Mouse (Mus musculus) hindbrain, embryonic 12.5 days (tissue): ENCODE results near the gene Esf1. TPM values are rescaled to one million over a fixed set of nuclear protein-coding genes. Genes with fewer than 3 reads are reported as not detected.
"Not testable (repeated sequence)": the region's sequence is repeated elsewhere in the genome, so short reads cannot be mapped to it uniquely, and the experiment has no call there.

Source experiments
- ATAC-seq: fragments of 200-750 bp; cut with Nextera tagmentation; 2 replicates; pipeline ENCODE4 v1.8.0; 2017; ENCODE audit warnings: moderate TSS enrichment; ENCODE audit not compliant: low FRiP score
- H3K27ac ChIP-seq: fragments of 300-500 bp; sonication (generic); 2 replicates; pipeline ENCODE4 v1.5.1; 2016; ENCODE audit warnings: mild to moderate bottlenecking
- H3K27me3 ChIP-seq: fragments of 300-500 bp; sonication (generic); 2 replicates; pipeline ENCODE4 v1.6.1; 2016; ENCODE audit warnings: mild to moderate bottlenecking
- H3K36me3 ChIP-seq: fragments of 300-500 bp; sonication (generic); 2 replicates; pipeline ENCODE4 v1.6.1; 2016; ENCODE audit warnings: mild to moderate bottlenecking
- H3K4me1 ChIP-seq: fragments of 300-500 bp; sonication (generic); 2 replicates; pipeline ENCODE4 v1.6.1; 2016
- H3K4me2 ChIP-seq: fragments of 300-500 bp; sonication (generic); replicated peaks from 2 replicates; pipeline ENCODE4 v1.6.1; 2016; ENCODE audit warnings: mild to moderate bottlenecking
- H3K4me3 ChIP-seq: fragments of 300-500 bp; sonication (generic); 2 replicates; pipeline ENCODE4 v1.5.1; 2016; ENCODE audit warnings: mild to moderate bottlenecking
- H3K9ac ChIP-seq: fragments of 300-500 bp; sonication (generic); 2 replicates; pipeline ENCODE4 v1.6.1; 2016; ENCODE audit warnings: mild to moderate bottlenecking, moderate library complexity
- H3K9me3 ChIP-seq: fragments of 300-500 bp; sonication (generic); replicated peaks from 2 replicates; pipeline ENCODE4 v1.6.1; 2016; ENCODE audit warnings: mild to moderate bottlenecking
- WGBS: fragments of 180-500 bp; shearing (Covaris S2); methylation state at CpG from one replicate; pipeline ENCODE4 v1.1.7; 2016; 5-methylcytosine and 5-hydroxymethylcytosine counted together
- polyA plus RNA-seq: library from polyadenylated mRNA; unstranded; fragments of >200 nt; fragmentation: Nextera tagmentation; extraction: Ambion mirVana; gene quantifications from 2 replicates; pipeline ENCODE4 v1.2.1, GENCODE M21; 2016

The Esf1 gene
- polyA plus RNA-seq, 1 experiment from 2014 or later: 27.7 TPM

- H3K9ac ChIP-seq, H3K4me3 ChIP-seq, H3K4me1 ChIP-seq, H3K27ac ChIP-seq, ATAC-seq, H3K9me3 ChIP-seq, H3K4me2 ChIP-seq, H3K27me3 ChIP-seq: not testable (repeated sequence)
- 94% methylated on average over 4 of the region's 4 CpGs for WGBS
- H3K36me3 ChIP-seq: peaks cover 26% of the 10 kb centered on the region
Observed at GRCm38 (mm10) chr2:140151743-140152142, 18.6 kb downstream of the Esf1 start, which contains the start of gene Gm17374. TSS of gene Gm17374 (plus strand) at chr2:140152043.

GRCm38 (mm10) chr2:140125516-140125915 is 44.8 kb downstream of the Esf1 start:
- H3K4me3 ChIP-seq: no peak overlapping the region
- no peaks in the 10 kb centered on the region for H3K27me3 ChIP-seq
- H3K9ac ChIP-seq: no peak overlapping the region
- 95% methylated on average over 2 of the region's 2 CpGs for WGBS
- no peak overlapping the region for H3K4me2 ChIP-seq
- no peaks in the 10 kb centered on the region for H3K4me1 ChIP-seq
- no peak for ATAC-seq
- H3K36me3 ChIP-seq: peaks cover 51% of the 10 kb centered on the region
- H3K27ac ChIP-seq: no peak overlapping the region
- H3K9me3 ChIP-seq: no peaks in the 10 kb centered on the region

- H3K27me3 ChIP-seq: no peaks in the 10 kb centered on the region
- 92% methylated on average over 8 of the region's 8 CpGs for WGBS
- no peak overlapping the region for H3K9ac ChIP-seq
- no peak overlapping the region for H3K4me2 ChIP-seq
- no peaks in the 10 kb centered on the region for H3K9me3 ChIP-seq
- no peaks in the 10 kb centered on the region for H3K36me3 ChIP-seq
- no peak for ATAC-seq
- no peak overlapping the region for H3K27ac ChIP-seq
- no peaks in the 10 kb centered on the region for H3K4me1 ChIP-seq
- H3K4me3 ChIP-seq: no peak overlapping the region
Observed at GRCm38 (mm10) chr2:140113851-140114250, 56.5 kb downstream of the Esf1 start.

GRCm38 (mm10) chr2:140108945-140109344 is 61.4 kb downstream of the Esf1 start:
- Histone ChIP-seq H3K9ac (no peak overlapping the region), H3K36me3 (no peaks in the 10 kb centered on the region), H3K27me3 (no peaks in the 10 kb centered on the region), H3K27ac (no peak overlapping the region), H3K4me3 (no peak overlapping the region), H3K4me1 (no peaks in the 10 kb centered on the region), H3K4me2 (no peak overlapping the region), H3K9me3 (no peaks in the 10 kb centered on the region)
- no peak for ATAC-seq
- 40% methylated on average over 1 of the region's 1 CpGs for WGBS

- no peaks in the 10 kb centered on the region for H3K36me3 ChIP-seq
- no peak overlapping the region for H3K9ac ChIP-seq
- H3K4me2 ChIP-seq: no peak overlapping the region
- no peaks in the 10 kb centered on the region for H3K27me3 ChIP-seq
- WGBS: 92% methylated on average over 4 of the region's 4 CpGs
- H3K9me3 ChIP-seq: no peaks in the 10 kb centered on the region
- H3K4me1 ChIP-seq: no peaks in the 10 kb centered on the region
- ATAC-seq: no peak
- H3K27ac ChIP-seq: no peak overlapping the region
- H3K4me3 ChIP-seq: no peak overlapping the region
Observed at GRCm38 (mm10) chr2:140107641-140108040, 62.7 kb downstream of the Esf1 start.

- Histone ChIP-seq H3K9me3 (no peaks in the 10 kb centered on the region), H3K36me3 (no peaks in the 10 kb centered on the region), H3K4me3 (no peak overlapping the region), H3K4me1 (no peaks in the 10 kb centered on the region), H3K9ac (no peak overlapping the region), H3K27ac (no peak overlapping the region), H3K27me3 (no peaks in the 10 kb centered on the region), H3K4me2 (no peak overlapping the region)
- no peak for ATAC-seq
- WGBS: 70% methylated on average over 3 of the region's 3 CpGs
Observed at GRCm38 (mm10) chr2:140104951-140105350, 65.4 kb downstream of the Esf1 start.

- 84% methylated on average over 3 of the region's 3 CpGs for WGBS
- ATAC-seq: no peak
Observed at GRCm38 (mm10) chr2:140100551-140101474, 69.6 kb downstream of the Esf1 start.

GRCm38 (mm10) chr2:140099971-140100370 is 70.4 kb downstream of the Esf1 start:
- no peaks in the 10 kb centered on the region for H3K9me3 ChIP-seq
- 92% methylated on average over 3 of the region's 3 CpGs for WGBS
- H3K4me1 ChIP-seq: no peaks in the 10 kb centered on the region
- H3K9ac ChIP-seq: no peak overlapping the region
- no peak overlapping the region for H3K27ac ChIP-seq
- H3K27me3 ChIP-seq: no peaks in the 10 kb centered on the region
- H3K4me2 ChIP-seq: no peak overlapping the region
- no peak overlapping the region for H3K4me3 ChIP-seq
- no peaks in the 10 kb centered on the region for H3K36me3 ChIP-seq
- no peak for ATAC-seq

More at GRCm38 (mm10) chr2:140100551-140101474, 69.6 kb downstream of the Esf1 start:
- Histone ChIP-seq H3K9me3 (no peaks in the 10 kb centered on the region), H3K4me3 (no peak overlapping the region), H3K36me3 (no peaks in the 10 kb centered on the region), H3K27ac (no peak overlapping the region), H3K4me1 (no peaks in the 10 kb centered on the region), H3K9ac (no peak overlapping the region), H3K27me3 (no peaks in the 10 kb centered on the region), H3K4me2 (no peak overlapping the region)

- Histone ChIP-seq H3K36me3 (no peaks in the 10 kb centered on the region), H3K27ac (no peak overlapping the region), H3K4me2 (no peak overlapping the region), H3K4me1 (no peaks in the 10 kb centered on the region), H3K9me3 (no peaks in the 10 kb centered on the region), H3K9ac (no peak overlapping the region), H3K4me3 (no peak overlapping the region), H3K27me3 (no peaks in the 10 kb centered on the region)
- peak; percentile 40; the same call in 1 of the 2 replicates for ATAC-seq
- 83% methylated on average over 3 of the region's 3 CpGs for WGBS
Observed at GRCm38 (mm10) chr2:140097131-140097591, 73.2 kb downstream of the Esf1 start.

GRCm38 (mm10) chr2:140096034-140096433 is 74.3 kb downstream of the Esf1 start:
- no peaks in the 10 kb centered on the region for H3K36me3 ChIP-seq
- H3K4me3 ChIP-seq: no peak overlapping the region
- no peak overlapping the region for H3K9ac ChIP-seq
- no peak overlapping the region for H3K4me2 ChIP-seq
- WGBS: 90% methylated on average over 5 of the region's 5 CpGs
- no peaks in the 10 kb centered on the region for H3K27me3 ChIP-seq
- H3K4me1 ChIP-seq: no peaks in the 10 kb centered on the region
- no peak for ATAC-seq
- H3K27ac ChIP-seq: no peak overlapping the region
- no peaks in the 10 kb centered on the region for H3K9me3 ChIP-seq

- no peak for ATAC-seq
- Histone ChIP-seq H3K4me1 (no peaks in the 10 kb centered on the region), H3K4me2 (no peak overlapping the region), H3K9ac (no peak overlapping the region), H3K27me3 (no peaks in the 10 kb centered on the region), H3K36me3 (no peaks in the 10 kb centered on the region), H3K27ac (no peak overlapping the region), H3K9me3 (no peaks in the 10 kb centered on the region), H3K4me3 (no peak overlapping the region)
- WGBS: 91% methylated on average over 5 of the region's 5 CpGs
Observed at GRCm38 (mm10) chr2:140093433-140093832, 76.9 kb downstream of the Esf1 start.

GRCm38 (mm10) chr2:140084245-140084644 is 86.1 kb downstream of the Esf1 start:
- Histone ChIP-seq H3K4me3 (no peak overlapping the region), H3K9ac (no peak overlapping the region), H3K4me1 (no peaks in the 10 kb centered on the region), H3K36me3 (no peaks in the 10 kb centered on the region), H3K27ac (no peak overlapping the region), H3K4me2 (no peak overlapping the region), H3K9me3 (no peaks in the 10 kb centered on the region), H3K27me3 (no peaks in the 10 kb centered on the region)
- WGBS: 97% methylated on average over 7 of the region's 7 CpGs
- ATAC-seq: no peak
